Mouse (Mus musculus) stomach, embryonic 16.5 days (tissue): Measurements from ENCODE around the gene Prpf18. TPM values are rescaled to one million over a fixed set of nuclear protein-coding genes. Genes with fewer than 3 reads are reported as not detected.
"Not testable (repeated sequence)": the region's sequence is repeated elsewhere in the genome, so short reads cannot be mapped to it uniquely, and the experiment has no call there.

Experiments used
- ATAC-seq: fragments of 200-750 bp; cut with Nextera tagmentation; 2 replicates; pipeline ENCODE4 v1.8.0; 2017; ENCODE audit warnings: moderate number of reproducible peaks, moderate TSS enrichment; ENCODE audit not compliant: insufficient read depth, low FRiP score
- H3K27ac ChIP-seq: fragments of 300-500 bp; sonication (generic); 2 replicates; pipeline ENCODE4 v1.5.1; 2014; ENCODE audit warnings: low read length
- H3K27me3 ChIP-seq: fragments of 300-500 bp; sonication (generic); 2 replicates; pipeline ENCODE4 v1.6.1; 2014; ENCODE audit warnings: low read length, control low read depth, mixed read lengths; ENCODE audit not compliant: control insufficient read depth, insufficient read depth
- H3K36me3 ChIP-seq: fragments of 300-500 bp; sonication (generic); 2 replicates; pipeline ENCODE4 v1.6.1; 2014; ENCODE audit warnings: low read length; ENCODE audit not compliant: control insufficient read depth, insufficient read depth
- H3K4me1 ChIP-seq: fragments of 300-500 bp; sonication (generic); 2 replicates; pipeline ENCODE4 v1.6.1; 2014; ENCODE audit warnings: low read length, control low read depth, mixed read lengths; ENCODE audit not compliant: control insufficient read depth, insufficient read depth
- H3K4me2 ChIP-seq: fragments of 300-500 bp; sonication (generic); 2 replicates; pipeline ENCODE4 v1.6.1; 2014; ENCODE audit warnings: low read depth, low read length, mixed read lengths
- H3K4me3 ChIP-seq: fragments of 300-500 bp; sonication (generic); replicated peaks from 2 replicates; pipeline ENCODE4 v1.5.1; 2014; ENCODE audit warnings: mild to moderate bottlenecking, low read length
- H3K9ac ChIP-seq: fragments of 300-500 bp; sonication (generic); 2 replicates; pipeline ENCODE4 v1.6.1; 2014; ENCODE audit warnings: low read length
- H3K9me3 ChIP-seq: fragments of 300-500 bp; sonication (generic); replicated peaks from 2 replicates; pipeline ENCODE4 v1.6.1; 2016; ENCODE audit warnings: low read length, control low read depth; ENCODE audit not compliant: control insufficient read depth
- WGBS: fragments of 180-500 bp; shearing (Covaris S2); extraction: QIAGEN DNeasy Blood & Tissue Kit; methylation state at CpG from one replicate; pipeline ENCODE4 v1.1.7; 2014; 5-methylcytosine and 5-hydroxymethylcytosine counted together
- polyA plus RNA-seq: library from polyadenylated mRNA; unstranded; fragments of >200 nt; fragmentation: Nextera tagmentation; extraction: Ambion mirVana; gene quantifications from 2 replicates; pipeline ENCODE4 v1.2.1, GENCODE M21; 2015

The Prpf18 gene
- polyA plus RNA-seq, 1 experiment from 2014 or later = 33.8 TPM

GRCm38 (mm10) chr2:4619893-4620593, 31.9 kb downstream of the Prpf18 start:
- H3K9me3 ChIP-seq = no peaks in the 10 kb centered on the region
- no peak overlapping the region for H3K4me2 ChIP-seq
- no peaks in the 10 kb centered on the region for H3K27me3 ChIP-seq
- H3K4me1 ChIP-seq = peaks cover 7% of the 10 kb centered on the region
- 0 out of 2 replicates have a peak, but pooled peaks cover 4% of the 10 kb centered on the region for H3K36me3 ChIP-seq
- ATAC-seq = 0 out of 2 replicates have a peak, but pooled peaks have one; percentile 5
- H3K27ac ChIP-seq = peak overlapping the region; percentile 88
- no peak overlapping the region for H3K4me3 ChIP-seq
- H3K9ac ChIP-seq = no peak overlapping the region
- 54% methylated on average over 6 of the region's 6 CpGs for WGBS

GRCm38 (mm10) chr2:4619126-4619525, 32.8 kb downstream of the Prpf18 start:
- H3K9ac ChIP-seq, H3K9me3 ChIP-seq, H3K27ac ChIP-seq, ATAC-seq, H3K4me1 ChIP-seq, H3K4me2 ChIP-seq, H3K36me3 ChIP-seq, H3K4me3 ChIP-seq, H3K27me3 ChIP-seq: not testable (repeated sequence)

- Histone ChIP-seq H3K27me3 (no peaks in the 10 kb centered on the region), H3K4me1 (peaks cover 7% of the 10 kb centered on the region), H3K9me3 (no peaks in the 10 kb centered on the region), H3K4me2 (no peak overlapping the region), H3K4me3 (no peak overlapping the region), H3K36me3 (peaks cover 5% of the 10 kb centered on the region; the same call in 1 of the 2 replicates), H3K9ac (no peak overlapping the region), H3K27ac (no peak overlapping the region)
- no peak for ATAC-seq
- WGBS = 88% methylated on average over 4 of the region's 4 CpGs
These were observed 34.9 kb downstream of the Prpf18 start for GRCm38 (mm10) chr2:4616995-4617394.

GRCm38 (mm10) chr2:4615014-4615546, 36.8 kb downstream of the Prpf18 start:
- Histone ChIP-seq H3K4me1 (0 out of 2 replicates have a peak, but pooled peaks cover under 1% of the 10 kb centered on the region), H3K9me3 (no peaks in the 10 kb centered on the region), H3K9ac (no peak overlapping the region), H3K4me2 (no peak overlapping the region), H3K27ac (peak overlapping the region; percentile 37; the same call in 1 of the 2 replicates), H3K36me3 (peaks cover 12% of the 10 kb centered on the region), H3K27me3 (no peaks in the 10 kb centered on the region), H3K4me3 (no peak overlapping the region)
- whole genome bisulfite sequencing = 83% methylated on average over 2 of the region's 2 CpGs
- ATAC-seq = no peak

GRCm38 (mm10) chr2:4614276-4614929, 37.5 kb downstream of the Prpf18 start:
- not testable (repeated sequence) for H3K27ac ChIP-seq, H3K4me3 ChIP-seq, ATAC-seq, H3K9me3 ChIP-seq, H3K4me2 ChIP-seq, H3K9ac ChIP-seq, H3K4me1 ChIP-seq, H3K27me3 ChIP-seq
- peaks cover 12% of the 10 kb centered on the region for H3K36me3 ChIP-seq
- 55% methylated on average over 6 of the region's 6 CpGs for WGBS

GRCm38 (mm10) chr2:4611704-4612103, 40.2 kb downstream of the Prpf18 start:
- Histone ChIP-seq H3K36me3 (peaks cover 12% of the 10 kb centered on the region), H3K4me3 (no peak overlapping the region), H3K9ac (no peak overlapping the region), H3K4me2 (no peak overlapping the region), H3K9me3 (no peaks in the 10 kb centered on the region), H3K27ac (no peak overlapping the region), H3K27me3 (no peaks in the 10 kb centered on the region), H3K4me1 (no peaks in the 10 kb centered on the region)
- WGBS = 82% methylated on average over 10 of the region's 10 CpGs
- no peak for ATAC-seq

- no peak for ATAC-seq
- no peaks in the 10 kb centered on the region for H3K4me1 ChIP-seq
- no peak overlapping the region for H3K4me2 ChIP-seq
- H3K9me3 ChIP-seq = no peaks in the 10 kb centered on the region
- H3K27ac ChIP-seq = no peak overlapping the region
- no peaks in the 10 kb centered on the region for H3K27me3 ChIP-seq
- H3K36me3 ChIP-seq = peaks cover 12% of the 10 kb centered on the region
- no peak overlapping the region for H3K9ac ChIP-seq
- H3K4me3 ChIP-seq = no peak overlapping the region
- WGBS = 68% methylated on average over 6 of the region's 6 CpGs
These were observed 40.6 kb downstream of the Prpf18 start for GRCm38 (mm10) chr2:4611295-4611694.

GRCm38 (mm10) chr2:4609433-4609832, 42.5 kb downstream of the Prpf18 start:
- no peak overlapping the region for H3K9ac ChIP-seq
- no peak for ATAC-seq
- no peaks in the 10 kb centered on the region for H3K4me1 ChIP-seq
- H3K4me3 ChIP-seq = no peak overlapping the region
- H3K4me2 ChIP-seq = no peak overlapping the region
- peaks cover 12% of the 10 kb centered on the region for H3K36me3 ChIP-seq
- H3K9me3 ChIP-seq = no peaks in the 10 kb centered on the region
- WGBS = 73% methylated on average over 10 of the region's 10 CpGs
- no peak overlapping the region for H3K27ac ChIP-seq
- no peaks in the 10 kb centered on the region for H3K27me3 ChIP-seq

GRCm38 (mm10) chr2:4608253-4608652, 43.7 kb downstream of the Prpf18 start:
- no peaks in the 10 kb centered on the region for H3K4me1 ChIP-seq
- H3K4me2 ChIP-seq = no peak overlapping the region
- no peak for ATAC-seq
- peaks cover 21% of the 10 kb centered on the region for H3K36me3 ChIP-seq
- H3K27me3 ChIP-seq = no peaks in the 10 kb centered on the region
- 84% methylated on average over 3 of the region's 3 CpGs for WGBS
- no peak overlapping the region for H3K4me3 ChIP-seq
- H3K27ac ChIP-seq = no peak overlapping the region
- H3K9me3 ChIP-seq = no peaks in the 10 kb centered on the region
- H3K9ac ChIP-seq = no peak overlapping the region
